Mouse (Mus musculus) activated CD4-positive, CD25-positive, alpha-beta regulatory T cell, adult 4 months (primary cell): ENCODE data around the gene Acpp. TPM values are rescaled to one million over a fixed set of nuclear protein-coding genes. Genes with fewer than 3 reads are reported as not detected.

Experiments
- ATAC-seq: one replicate; pipeline ENCODE4 v1.8.0; 2017
- polyA plus RNA-seq, 2 experiments: library from polyadenylated mRNA; unstranded; fragments of 100-300 nt; shearing (Covaris generic); gene quantifications; one replicate each; pipeline ENCODE4 v1.2.1; 2017

Acpp gene
- polyA plus RNA-seq, 2 experiments from 2014 or later, result 1.7 to 3.7 TPM

- ATAC-seq, result no peak
Observed at GRCm38 (mm10) chr9:104304800-104305199, 32.7 kb downstream of the Acpp start.

GRCm38 (mm10) chr9:104304376-104304775 lies 33.2 kb downstream of the Acpp start:
- no peak for ATAC-seq

GRCm38 (mm10) chr9:104300569-104300968 lies 37.0 kb downstream of the Acpp start:
- no peak for ATAC-seq

GRCm38 (mm10) chr9:104297041-104297440 lies 40.5 kb downstream of the Acpp start:
- ATAC-seq, result no peak

DNA sequence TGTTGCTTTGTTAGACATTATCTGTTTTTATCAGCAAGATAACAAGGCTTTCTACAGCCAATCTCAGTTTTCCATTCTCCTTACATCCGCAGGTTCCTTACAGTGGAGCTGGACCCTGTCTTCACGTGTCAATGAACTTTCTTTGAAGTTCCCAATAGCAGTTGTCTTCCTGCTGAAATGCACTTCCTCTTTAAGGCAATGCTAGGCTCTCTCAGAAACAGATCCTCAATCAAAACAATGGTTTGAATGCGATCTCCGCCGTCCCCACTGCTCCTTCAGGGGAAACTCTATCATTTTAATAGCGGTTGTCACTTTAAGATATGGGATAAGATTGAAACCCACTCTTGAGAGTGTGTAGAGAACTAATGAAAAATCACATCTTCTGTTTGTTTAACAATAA lies 52.6 kb downstream of the Acpp start:
- ATAC-seq, result no peak

GRCm38 (mm10) chr9:104282536-104282935 lies 55.0 kb downstream of the Acpp start:
- no peak for ATAC-seq

- no peak for ATAC-seq
Observed at GRCm38 (mm10) chr9:104281737-104282136, 55.8 kb downstream of the Acpp start.

- ATAC-seq, result no peak
Observed at GRCm38 (mm10) chr9:104280725-104281495, 56.6 kb downstream of the Acpp start.

GRCm38 (mm10) chr9:104277528-104278162 lies 59.9 kb downstream of the Acpp start:
- no peak for ATAC-seq

GRCm38 (mm10) chr9:104275084-104275785 lies 62.3 kb downstream of the Acpp start:
- ATAC-seq, result no peak

GRCm38 (mm10) chr9:104272057-104272456 lies 65.5 kb downstream of the Acpp start:
- no peak for ATAC-seq

DNA sequence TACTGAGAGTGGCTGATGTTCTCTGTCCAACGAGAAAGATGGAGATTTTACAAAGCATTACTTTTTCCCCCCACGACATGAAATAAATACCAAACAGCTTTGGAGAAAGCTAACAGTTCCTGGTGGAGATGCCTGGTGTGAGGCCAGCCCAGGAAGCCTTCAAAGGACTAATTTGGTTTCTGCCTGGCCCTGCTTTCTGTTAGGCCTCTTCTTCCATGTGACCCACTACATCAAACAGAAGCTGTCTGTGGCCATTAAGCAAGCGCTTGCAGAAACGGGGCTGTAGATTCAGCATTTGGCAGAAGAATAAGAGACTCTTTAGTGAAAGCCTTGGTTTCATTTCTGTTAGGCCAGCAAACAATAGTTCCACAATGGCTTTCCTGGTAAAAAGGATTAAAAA lies 65.9 kb downstream of the Acpp start:
- ATAC-seq, result no peak

DNA sequence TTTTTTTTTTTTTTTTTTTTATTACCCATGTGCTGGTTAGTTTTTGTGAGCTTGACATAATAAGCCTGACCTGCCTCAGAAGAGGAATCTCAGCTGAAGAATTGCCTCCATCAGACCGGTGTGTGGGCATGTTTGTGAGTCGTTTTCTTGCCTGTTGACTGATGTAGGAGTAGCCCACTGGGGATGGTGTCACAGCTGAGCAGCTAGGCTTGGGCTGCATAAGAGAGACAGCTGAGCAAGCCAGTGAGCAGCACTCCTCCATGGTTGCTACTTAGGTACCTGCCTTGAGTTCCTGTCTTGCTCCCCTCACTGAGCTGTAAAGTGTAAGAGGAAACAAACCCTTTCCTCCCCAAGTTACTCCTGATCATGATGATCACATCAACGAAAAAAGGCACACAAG lies 67.6 kb downstream of the Acpp start:
- no peak for ATAC-seq

DNA sequence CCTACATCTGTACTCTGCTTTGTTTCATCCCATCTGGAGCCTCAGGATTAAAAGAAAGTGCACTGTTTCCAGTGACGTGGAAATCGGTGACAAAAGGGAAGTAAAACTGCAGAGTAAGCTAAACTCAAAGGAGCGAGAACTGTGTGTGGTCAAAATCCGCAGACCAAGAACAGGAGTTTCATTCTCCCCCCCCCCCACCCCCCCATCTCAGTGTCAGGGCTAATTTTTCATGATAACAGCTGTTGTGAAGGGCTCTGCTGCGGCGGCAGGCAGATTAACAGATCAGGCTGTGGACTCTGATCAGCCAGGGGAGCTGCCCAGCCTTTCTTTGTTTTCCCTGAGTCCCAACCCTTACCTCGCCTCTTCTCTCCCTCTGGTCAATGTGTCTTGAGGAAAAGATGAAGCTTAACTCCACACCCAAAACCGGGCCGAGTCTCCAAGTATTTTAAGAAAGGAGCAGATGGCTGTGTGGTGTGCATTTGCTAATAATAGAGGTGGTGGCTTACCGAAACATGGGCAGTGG lies 68.1 kb downstream of the Acpp start:
- no peak for ATAC-seq

- ATAC-seq, result no peak
Observed at GRCm38 (mm10) chr9:104264567-104264966, 73.0 kb downstream of the Acpp start.

GRCm38 (mm10) chr9:104262823-104263352 lies 74.7 kb downstream of the Acpp start, which contains the start of gene Dnajc13:
TSS of gene Dnajc13 (minus strand) at chr9:104262930.
- ATAC-seq, result peak; percentile 91

DNA sequence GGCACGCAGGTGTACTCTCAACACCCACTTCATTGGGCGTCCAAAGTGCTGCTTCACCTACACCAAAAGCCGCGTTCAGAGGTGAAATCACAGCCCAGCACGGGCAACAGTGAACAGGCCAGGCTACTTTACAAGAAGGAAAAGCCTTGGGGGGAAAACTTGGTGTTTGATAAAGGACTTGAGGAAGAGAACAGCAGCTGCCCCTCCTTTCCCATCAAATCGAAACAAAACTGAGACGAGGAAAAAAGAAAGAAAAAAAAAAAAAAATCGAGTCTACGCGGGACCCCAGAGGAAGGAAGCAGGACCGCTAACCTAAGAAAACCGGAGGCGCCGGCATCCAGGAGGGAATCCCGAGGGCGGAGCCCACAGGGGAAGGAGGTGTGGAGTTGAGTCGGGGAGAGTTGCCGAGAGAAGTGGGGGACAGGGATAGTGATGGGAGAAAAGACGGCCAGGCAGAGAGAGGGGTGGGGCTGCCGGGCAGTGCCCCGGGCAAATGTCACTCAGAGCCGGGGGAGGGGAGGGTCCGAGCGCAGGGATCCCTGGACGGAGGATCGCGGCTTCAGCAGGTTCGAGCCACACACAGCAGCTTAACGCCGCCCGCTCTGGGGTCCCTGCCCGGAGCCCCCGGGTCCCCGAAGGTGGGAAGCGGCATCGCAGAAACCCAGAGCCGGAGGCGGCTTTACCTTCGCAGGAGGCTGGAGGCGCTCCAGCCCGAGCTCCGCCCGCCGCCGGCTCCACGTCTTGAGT lies 75.4 kb downstream of the Acpp start:
- peak; percentile 4 for ATAC-seq

DNA sequence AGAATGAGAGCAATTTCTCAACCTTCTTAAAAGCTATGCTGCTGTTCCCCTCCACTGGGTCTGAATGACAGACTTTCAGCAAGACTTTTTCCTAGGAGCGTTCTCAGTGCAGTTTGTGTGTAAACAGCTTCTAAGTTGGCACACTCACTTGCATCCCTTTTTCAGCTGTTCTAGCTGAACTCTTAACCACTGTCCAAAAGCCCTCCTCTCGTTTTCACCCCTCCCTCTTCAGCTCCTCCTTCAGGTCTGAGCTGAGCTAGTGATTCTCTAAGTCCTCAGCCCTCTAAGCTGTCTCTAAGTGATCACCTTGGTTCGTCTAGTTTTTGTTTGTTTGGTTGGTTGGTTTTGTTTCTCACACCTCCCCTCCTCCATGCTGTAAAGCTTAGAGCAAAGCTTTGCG lies 77.2 kb downstream of the Acpp start:
- ATAC-seq, result no peak

DNA sequence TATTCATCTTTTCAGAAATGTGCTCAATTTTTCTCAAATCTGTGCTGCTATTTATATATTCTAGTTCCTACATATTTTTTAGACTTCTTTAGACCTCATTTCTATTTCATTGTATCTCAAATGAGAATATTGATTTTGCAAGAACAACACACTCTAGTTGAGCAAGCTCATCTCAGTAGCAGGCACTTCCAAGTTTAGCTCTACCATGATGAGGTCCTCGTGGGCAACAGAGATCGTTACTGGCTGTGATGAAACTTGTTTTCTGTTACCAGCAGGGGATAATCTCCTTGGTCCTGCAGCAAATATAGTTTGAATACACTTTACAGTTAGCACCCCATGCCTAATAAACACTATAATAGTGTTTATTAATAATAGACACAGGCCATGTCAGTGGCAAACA lies 81.5 kb downstream of the Acpp start:
- ATAC-seq, result no peak

GRCm38 (mm10) chr9:104254408-104255180 lies 83.0 kb downstream of the Acpp start:
- ATAC-seq, result no peak

DNA sequence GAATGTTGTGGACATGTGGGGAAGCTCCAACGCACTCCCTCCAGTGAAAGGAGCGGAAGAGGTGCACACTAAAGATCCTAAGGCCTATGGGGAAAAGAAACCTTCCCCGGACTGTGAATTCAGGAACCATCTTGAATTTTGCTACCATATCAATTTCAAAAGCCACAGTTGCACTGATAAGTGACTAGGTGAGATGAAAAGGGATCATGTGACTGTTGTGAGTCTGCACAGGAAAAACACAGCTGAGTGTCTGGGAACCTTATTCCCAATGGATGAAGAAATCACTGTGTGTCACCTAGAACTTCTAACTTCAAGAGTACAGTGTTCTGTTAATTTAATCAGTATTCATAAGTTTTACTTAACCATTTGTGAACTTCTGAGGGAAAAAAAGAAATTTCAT lies 84.9 kb downstream of the Acpp start:
- ATAC-seq, result no peak

- no peak for ATAC-seq
Observed at GRCm38 (mm10) chr9:104251687-104252086, 85.9 kb downstream of the Acpp start.
